Mouse (Mus musculus) kidney, adult 8-10 months (tissue): ENCODE data around the gene Atp5j.

Experiments
- DNase-seq, 2 experiments: peaks; one replicate each; pipeline ENCODE4 v3.0.0; 2022

Gene Atp5j

GRCm38 (mm10) chr16:84806175-84806574 is 29.2 kb downstream of the Atp5j start:
- DNase-seq: no peak

GRCm38 (mm10) chr16:84804866-84805265 is 30.6 kb downstream of the Atp5j start:
- peak; percentile 9 to 38 for DNase-seq

- DNase-seq: peak; percentile 49 to 64
Observed at GRCm38 (mm10) chr16:84802217-84802616, 33.2 kb downstream of the Atp5j start.

GRCm38 (mm10) chr16:84800038-84800437 is 35.4 kb downstream of the Atp5j start:
- DNase-seq: no peak

- no peak for DNase-seq
Observed at GRCm38 (mm10) chr16:84796678-84797077, 38.7 kb downstream of the Atp5j start.

- no peak for DNase-seq
Observed at GRCm38 (mm10) chr16:84795337-84795736, 40.1 kb downstream of the Atp5j start.

GRCm38 (mm10) chr16:84793401-84793800 is 42.0 kb downstream of the Atp5j start:
- DNase-seq: no peak

GRCm38 (mm10) chr16:84790595-84791165 is 44.7 kb downstream of the Atp5j start:
- no peak for DNase-seq

GRCm38 (mm10) chr16:84784966-84785365 is 50.5 kb downstream of the Atp5j start:
- no peak for DNase-seq

- DNase-seq: no peak
Observed at GRCm38 (mm10) chr16:84783279-84783678, 52.1 kb downstream of the Atp5j start.

GRCm38 (mm10) chr16:84779718-84780117 is 55.7 kb downstream of the Atp5j start:
- no peak for DNase-seq

- no peak for DNase-seq
Observed at GRCm38 (mm10) chr16:84778861-84779630, 56.4 kb downstream of the Atp5j start.

- no peak for DNase-seq
Observed at GRCm38 (mm10) chr16:84778431-84778830, 57.0 kb downstream of the Atp5j start.
